Comparison of ENCODE assay signal across 25 mouse cellular contexts in genomic region chr9:23269087-23269486, GRCm38 (mm10). TPM values are rescaled to one million over a fixed set of nuclear protein-coding genes. Genes with fewer than 3 reads are reported as not detected.
A peak's percentile ranks its signal among the peaks of the same experiment; 100 is the strongest.
DNase-seq lines count a peak whose midpoint lies in the region; ATAC-seq lines count a peak whose summit lies in the region.
"Had no signal": no experiment of that assay in that cellular context is flagged by ENCODE, and none has a peak within 500 bp of the region (broad histone marks: within the 10 kb centered on the region; RNA-seq: fewer than 3 reads in every experiment).

No protein-coding gene starts in this region.

- H3K9ac ChIP-seq in forebrain, embryonic 13.5 days, result no peak overlapping the region
- H3K9ac ChIP-seq in forebrain, embryonic 12.5 days, result no peak overlapping the region
- H3K9ac ChIP-seq in heart, embryonic 12.5 days, result no peak overlapping the region
- no peak overlapping the region for H3K9ac ChIP-seq in kidney, embryonic 14.5 days (ENCODE audit: low read depth, low read length)
- H3K9ac ChIP-seq: embryonic facial prominence, embryonic 12.5 days; limb, embryonic 12.5 days; liver, postnatal 0 days; midbrain, embryonic 12.5 days; stomach, embryonic 15.5 days had no signal

- H3K4me3 ChIP-seq in forebrain, embryonic 13.5 days, result no peak overlapping the region
- H3K4me3 ChIP-seq in forebrain, embryonic 12.5 days (replicated peaks), result no peak overlapping the region
- H3K4me3 ChIP-seq in heart, embryonic 12.5 days, result no peak overlapping the region
- H3K4me3 ChIP-seq in kidney, embryonic 14.5 days (ENCODE audit: low read length), result no peak overlapping the region
- H3K4me3 ChIP-seq: embryonic facial prominence, embryonic 12.5 days; hindbrain, embryonic 10.5 days; limb, embryonic 12.5 days; midbrain, embryonic 12.5 days; stomach, embryonic 15.5 days had no signal

- 0 out of 2 replicates have a peak overlapping the region, but pooled peaks have one; percentile 27 for H3K27ac ChIP-seq in forebrain, embryonic 13.5 days
- no peak overlapping the region for H3K27ac ChIP-seq in forebrain, embryonic 12.5 days
- H3K27ac ChIP-seq in heart, embryonic 12.5 days (ENCODE audit: poor library complexity, severe bottlenecking), result no peak overlapping the region
- H3K27ac ChIP-seq in kidney, embryonic 14.5 days (ENCODE audit: low read depth, low read length), result no peak overlapping the region
- H3K27ac ChIP-seq: embryonic facial prominence, embryonic 12.5 days; hindbrain, embryonic 10.5 days; limb, embryonic 12.5 days; macrophage; midbrain, embryonic 12.5 days; stomach, embryonic 15.5 days had no signal

- no peak for DNase-seq in heart, postnatal 14 days
- no peak for DNase-seq in kidney, postnatal 14 days
- DNase-seq: adrenal gland, postnatal 10 days; cerebellum, adult 2 months; cerebellum, postnatal 25 days; kidney, postnatal 10 days; liver, postnatal 0 days; thymus, postnatal 25 days had no signal

- H3K9me3 ChIP-seq in forebrain, embryonic 13.5 days (replicated peaks), result no peaks in the 10 kb centered on the region
- no peaks in the 10 kb centered on the region for H3K9me3 ChIP-seq in forebrain, embryonic 12.5 days
- no peaks in the 10 kb centered on the region for H3K9me3 ChIP-seq in heart, embryonic 12.5 days (replicated peaks)
- H3K9me3 ChIP-seq in kidney, embryonic 14.5 days (ENCODE audit: control insufficient read depth, low read length), result no peaks in the 10 kb centered on the region
- H3K9me3 ChIP-seq: embryonic facial prominence, embryonic 12.5 days; hindbrain, embryonic 10.5 days; limb, embryonic 12.5 days; midbrain, embryonic 12.5 days; stomach, embryonic 15.5 days had no signal

- 64% methylated on average over 2 of the region's 2 CpGs for WGBS in forebrain, embryonic 13.5 days
- WGBS in forebrain, embryonic 12.5 days, result 61% methylated on average over 2 of the region's 2 CpGs
- WGBS in heart, embryonic 12.5 days, result 50% methylated on average over 2 of the region's 2 CpGs
- WGBS in kidney, embryonic 14.5 days, result 36% methylated on average over 2 of the region's 2 CpGs

- no peak overlapping the region for H3K4me2 ChIP-seq in forebrain, embryonic 13.5 days
- no peak overlapping the region for H3K4me2 ChIP-seq in forebrain, embryonic 12.5 days
- peak overlapping the region; percentile 28; the same call in 1 of the 2 replicates for H3K4me2 ChIP-seq in heart, embryonic 12.5 days
- H3K4me2 ChIP-seq in kidney, embryonic 14.5 days (replicated peaks; ENCODE audit: low read depth, low read length), result no peak overlapping the region
- H3K4me2 ChIP-seq: embryonic facial prominence, embryonic 12.5 days; limb, embryonic 12.5 days; liver, embryonic 11.5 days; midbrain, embryonic 12.5 days; stomach, embryonic 15.5 days had no signal

- no peaks in the 10 kb centered on the region for H3K36me3 ChIP-seq in forebrain, embryonic 13.5 days (ENCODE audit: poor library complexity, severe bottlenecking)
- no peaks in the 10 kb centered on the region for H3K36me3 ChIP-seq in forebrain, embryonic 12.5 days (replicated peaks)
- H3K36me3 ChIP-seq in heart, embryonic 12.5 days, result no peaks in the 10 kb centered on the region
- no peaks in the 10 kb centered on the region for H3K36me3 ChIP-seq in kidney, embryonic 14.5 days (ENCODE audit: control insufficient read depth, insufficient read depth, low read length)
- H3K36me3 ChIP-seq: embryonic facial prominence, embryonic 12.5 days; hindbrain, embryonic 10.5 days; limb, embryonic 12.5 days; midbrain, embryonic 12.5 days; stomach, embryonic 15.5 days had no signal

- ATAC-seq in forebrain, embryonic 13.5 days, result 0 out of 2 replicates have a peak, but pooled peaks have one; percentile 6
- no peak; the same call in 1 of the 2 replicates for ATAC-seq in forebrain, embryonic 12.5 days (ENCODE audit: low FRiP score)
- ATAC-seq in heart, embryonic 12.5 days (ENCODE audit: insufficient number of reproducible peaks, low FRiP score), result no peak
- ATAC-seq in kidney, embryonic 14.5 days (ENCODE audit: low FRiP score, low TSS enrichment), result peak; percentile 55
- ATAC-seq in megakaryocyte progenitor cell, adult 5-6 weeks (replicated peaks; ENCODE audit: poor library complexity), result peak; percentile 44
- ATAC-seq: intestine, postnatal 0 days; liver, postnatal 0 days; lung, postnatal 0 days had no signal

- H3K4me1 ChIP-seq in forebrain, embryonic 13.5 days, result peaks cover 15% of the 10 kb centered on the region
- peaks cover 3% of the 10 kb centered on the region; the same call in 1 of the 2 replicates for H3K4me1 ChIP-seq in forebrain, embryonic 12.5 days
- H3K4me1 ChIP-seq in heart, embryonic 12.5 days (replicated peaks), result peaks cover 18% of the 10 kb centered on the region
- H3K4me1 ChIP-seq in kidney, embryonic 14.5 days (ENCODE audit: control insufficient read depth, insufficient read depth, low read length), result no peaks in the 10 kb centered on the region
- H3K4me1 ChIP-seq: embryonic facial prominence, embryonic 12.5 days; hindbrain, embryonic 10.5 days; limb, embryonic 12.5 days; stomach, embryonic 15.5 days had no signal

- intact Hi-C loops in heart, postnatal 14 days (cut with DNase I), result no loop called here

- no peaks in the 10 kb centered on the region for H3K27me3 ChIP-seq in forebrain, embryonic 13.5 days
- H3K27me3 ChIP-seq in forebrain, embryonic 12.5 days, result no peaks in the 10 kb centered on the region
- H3K27me3 ChIP-seq in heart, embryonic 12.5 days (replicated peaks), result no peaks in the 10 kb centered on the region
- H3K27me3 ChIP-seq in kidney, embryonic 14.5 days (ENCODE audit: control insufficient read depth, insufficient read depth, low read length), result no peaks in the 10 kb centered on the region
- H3K27me3 ChIP-seq: embryonic facial prominence, embryonic 12.5 days; midbrain, embryonic 12.5 days; stomach, embryonic 15.5 days had no signal

RNA-seq across cellular contexts. Expression of gene Bmper, which starts 46.2 kb away (rescaled TPM):
- 13.7 and 17.4 TPM in 2 replicates for polyA plus RNA-seq in forebrain, embryonic 13.5 days (2015; fragmentation: Nextera tagmentation; extraction: Ambion mirVana)
- polyA plus RNA-seq in forebrain, embryonic 12.5 days (2016; fragmentation: Nextera tagmentation; extraction: Ambion mirVana), result 13.5 and 14.0 TPM in 2 replicates
- polyA plus RNA-seq in heart, embryonic 12.5 days (2016; fragmentation: Nextera tagmentation; extraction: Ambion mirVana), result 12.3 and 12.4 TPM in 2 replicates
- 1 to 10 TPM; 3.3 to 4.2 TPM for total RNA-seq in heart, postnatal 14 days (2021)
- 17.3 and 26.7 TPM in 2 replicates for polyA plus RNA-seq in kidney, embryonic 14.5 days (2014; fragmentation: Nextera tagmentation; extraction: Ambion mirVana)
- not detected in 2 replicates for total RNA-seq in megakaryocyte progenitor cell, adult 5-6 weeks (2015)
- total RNA-seq in megakaryocyte progenitor cell, adult 5-6 weeks (2017), result not detected in 2 replicates
- total RNA-seq: granulocyte monocyte progenitor cell, adult 5-6 weeks; monocyte, adult 5-6 weeks; neutrophil, adult 5-6 weeks had no signal
- polyA plus RNA-seq: macrophage had no signal

Comparison
In these comparisons a context has a peak if more than half of its experiments do, and no peak if none do; other contexts are left out.
1. ATAC-seq: peak in forebrain, embryonic 13.5 days (single experiment), kidney, embryonic 14.5 days (single experiment) and megakaryocyte progenitor cell, adult 5-6 weeks (single experiment); none in forebrain, embryonic 12.5 days (single experiment) and heart, embryonic 12.5 days (single experiment).